Mouse (Mus musculus) liver, postnatal 0 days (tissue): ENCODE results near the gene Hspa5. TPM values are rescaled to one million over a fixed set of nuclear protein-coding genes. Genes with fewer than 3 reads are reported as not detected.

Source experiments
- ATAC-seq: fragments of 200-750 bp; cut with Nextera tagmentation; 2 replicates; pipeline ENCODE4 v1.8.0; 2017; ENCODE audit warnings: mild to moderate bottlenecking, moderate library complexity
- DNase-seq: peaks from one replicate; pipeline ENCODE4 v3.0.0-alpha.2; 2016
- H3K27ac ChIP-seq: fragments of 300-500 bp; sonication (generic); 2 replicates; pipeline ENCODE4 v1.5.1; 2014; ENCODE audit warnings: antibody characterized with exemption, moderate library complexity, mild to moderate bottlenecking, low read depth
- H3K27me3 ChIP-seq: fragments of 300-500 bp; sonication (generic); 2 replicates; pipeline ENCODE4 v1.6.1; 2014; ENCODE audit warnings: low read length, control low read depth, mixed read lengths; ENCODE audit not compliant: insufficient read depth
- H3K36me3 ChIP-seq: fragments of 300-500 bp; sonication (generic); replicated peaks from 2 replicates; pipeline ENCODE4 v1.6.1; 2014; ENCODE audit warnings: mild to moderate bottlenecking, control low read depth, low read length, moderate library complexity, mixed read lengths; ENCODE audit not compliant: insufficient read depth
- H3K4me1 ChIP-seq: fragments of 300-500 bp; sonication (generic); 2 replicates; pipeline ENCODE4 v1.6.1; 2014; ENCODE audit warnings: antibody characterized with exemption, mild to moderate bottlenecking, control low read depth; ENCODE audit not compliant: insufficient read depth
- H3K4me2 ChIP-seq: fragments of 300-500 bp; sonication (generic); 2 replicates; pipeline ENCODE4 v1.6.1; 2014; ENCODE audit warnings: low read depth, mild to moderate bottlenecking, low read length, moderate library complexity, mixed read lengths
- H3K4me3 ChIP-seq: fragments of 300-500 bp; sonication (generic); 2 replicates; pipeline ENCODE4 v1.5.1; 2014; ENCODE audit warnings: low read depth, low read length
- H3K9ac ChIP-seq: fragments of 300-500 bp; sonication (generic); replicated peaks from 2 replicates; pipeline ENCODE4 v1.6.1; 2014; ENCODE audit warnings: mild to moderate bottlenecking, moderate library complexity
- H3K9me3 ChIP-seq: fragments of 300-500 bp; sonication (generic); 2 replicates; pipeline ENCODE4 v1.6.1; 2016; ENCODE audit warnings: mild to moderate bottlenecking, control low read depth, low read length, mixed read lengths
- CTCF ChIP-seq: sonication (generic); IDR thresholded peaks from 2 replicates; pipeline ENCODE4 v1.5.1; 2016; ENCODE audit warnings: antibody characterized with exemption, low read depth
- EP300 ChIP-seq: IDR thresholded peaks from 2 replicates; pipeline ENCODE4 v1.6.1; 2016; ENCODE audit warnings: antibody characterized with exemption, low read depth, mild to moderate bottlenecking
- WGBS: fragments of 180-500 bp; shearing (Covaris S2); extraction: QIAGEN DNeasy Blood & Tissue Kit; methylation state at CpG from one replicate; pipeline ENCODE4 v1.1.7; 2014; ENCODE audit not compliant: insufficient replicate concordance; 5-methylcytosine and 5-hydroxymethylcytosine counted together
- polyA plus RNA-seq: library from polyadenylated mRNA; unstranded; fragments of >200 nt; fragmentation: Nextera tagmentation; extraction: Ambion mirVana; gene quantifications from 2 replicates; pipeline ENCODE4 v1.2.1, GENCODE M21; 2015

The Hspa5 gene
- polyA plus RNA-seq, 1 experiment from 2014 or later, result 384 TPM

DNA sequence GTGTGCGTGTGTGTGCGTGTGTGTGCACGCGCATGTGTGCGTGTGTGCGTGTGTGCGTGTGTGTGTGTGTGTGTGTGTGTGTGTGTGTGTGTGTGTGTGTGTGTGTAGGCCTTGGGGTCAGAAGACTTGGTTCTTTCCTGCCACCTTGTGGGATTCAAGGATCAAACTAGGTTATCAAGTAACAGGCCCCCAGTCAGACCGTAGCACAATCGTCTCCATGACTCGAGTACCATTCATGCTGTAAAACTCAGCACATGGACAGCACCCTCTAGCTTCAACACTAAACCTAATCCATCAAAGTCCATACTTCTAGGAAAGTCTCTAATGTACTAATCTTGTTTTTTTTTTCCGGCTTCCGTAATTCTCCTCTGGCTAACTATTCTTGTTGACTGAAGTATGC is 7.0 kb upstream of the Hspa5 start:
- no peak overlapping the region for H3K9ac ChIP-seq
- no peak for ATAC-seq
- WGBS, result 56% methylated on average over 12 of the region's 12 CpGs

DNA sequence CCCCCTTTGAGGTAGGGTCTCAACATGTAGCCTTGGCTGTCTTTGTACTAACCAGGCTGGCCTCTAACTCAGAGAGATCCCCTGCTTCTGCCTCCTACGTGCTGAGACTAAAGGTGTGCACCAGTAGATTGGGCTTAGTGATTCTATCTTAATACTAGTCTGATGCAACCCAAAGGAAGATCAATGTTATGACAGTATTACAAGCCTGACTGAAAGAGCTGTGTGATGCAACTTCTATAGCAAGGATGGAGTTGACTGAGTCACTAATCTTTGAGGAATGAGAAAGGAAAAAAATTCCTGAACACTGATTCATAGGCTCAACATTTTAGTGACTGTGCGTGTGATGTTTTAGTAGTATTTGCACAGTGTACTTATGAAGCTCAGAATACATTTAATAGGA is 1.7 kb upstream of the Hspa5 start:
- H3K9ac ChIP-seq, result no peak overlapping the region; the same call in 1 of the 2 replicates
- peak overlapping the region; percentile 78 for H3K4me2 ChIP-seq
- ATAC-seq (no peak), DNase-seq (no peak)
- peaks cover 27% of the 10 kb centered on the region for H3K4me1 ChIP-seq
- H3K27ac ChIP-seq, result no peak overlapping the region; the same call in 1 of the 2 replicates
- peaks cover 24% of the 10 kb centered on the region for H3K36me3 ChIP-seq
- H3K27me3 ChIP-seq, result no peaks in the 10 kb centered on the region
- peak overlapping the region; percentile 77; the same call in 1 of the 2 replicates for H3K4me3 ChIP-seq
- WGBS, result 70% methylated on average over 2 of the region's 2 CpGs
- TF ChIP-seq EP300, result no peak
- TF ChIP-seq CTCF, result no peak
- H3K9me3 ChIP-seq, result no peaks in the 10 kb centered on the region

More for the DNA sequence above, 7.0 kb upstream of the Hspa5 start:
- no peak overlapping the region for H3K4me3 ChIP-seq
- H3K36me3 ChIP-seq, result no peaks in the 10 kb centered on the region
- H3K27me3 ChIP-seq, result no peaks in the 10 kb centered on the region
- H3K9me3 ChIP-seq, result no peaks in the 10 kb centered on the region
- no peak for DNase-seq
- no peaks in the 10 kb centered on the region for H3K4me1 ChIP-seq
- TF ChIP-seq CTCF, result no peak
- TF ChIP-seq EP300, result no peak
- no peak overlapping the region for H3K4me2 ChIP-seq
- no peak overlapping the region for H3K27ac ChIP-seq

DNA sequence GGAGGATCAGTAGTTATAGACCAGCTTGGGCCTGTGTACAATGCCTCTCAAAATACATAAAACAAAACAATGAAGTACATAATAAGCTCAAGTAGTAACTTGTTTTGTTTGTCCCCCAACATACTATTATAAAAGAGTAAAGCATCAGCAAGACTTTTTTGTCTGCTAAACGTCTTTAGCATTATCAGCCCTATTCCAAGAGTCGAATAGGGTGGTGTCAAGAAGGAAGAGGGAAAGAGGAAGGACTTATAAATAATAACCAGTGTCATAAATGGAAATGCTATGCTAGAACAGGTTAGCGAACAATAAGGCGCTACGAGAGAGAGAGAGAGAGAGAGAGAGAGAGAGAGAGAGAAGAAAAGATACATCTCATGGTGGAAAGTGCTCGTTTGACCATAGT is 819 bp upstream of the Hspa5 start:
- ATAC-seq (no peak), DNase-seq (no peak)
- TF ChIP-seq EP300 (no peak), CTCF (no peak)
- Histone ChIP-seq H3K9me3 (no peaks in the 10 kb centered on the region), H3K36me3 (peaks cover 33% of the 10 kb centered on the region), H3K9ac (peak overlapping the region; percentile 96), H3K4me2 (peak overlapping the region; percentile 78), H3K27me3 (no peaks in the 10 kb centered on the region), H3K4me3 (peak overlapping the region; percentile 77), H3K4me1 (peaks cover 32% of the 10 kb centered on the region), H3K27ac (peak overlapping the region; percentile 90)
- WGBS, result under 1% methylated on average over 6 of the region's 6 CpGs

DNA sequence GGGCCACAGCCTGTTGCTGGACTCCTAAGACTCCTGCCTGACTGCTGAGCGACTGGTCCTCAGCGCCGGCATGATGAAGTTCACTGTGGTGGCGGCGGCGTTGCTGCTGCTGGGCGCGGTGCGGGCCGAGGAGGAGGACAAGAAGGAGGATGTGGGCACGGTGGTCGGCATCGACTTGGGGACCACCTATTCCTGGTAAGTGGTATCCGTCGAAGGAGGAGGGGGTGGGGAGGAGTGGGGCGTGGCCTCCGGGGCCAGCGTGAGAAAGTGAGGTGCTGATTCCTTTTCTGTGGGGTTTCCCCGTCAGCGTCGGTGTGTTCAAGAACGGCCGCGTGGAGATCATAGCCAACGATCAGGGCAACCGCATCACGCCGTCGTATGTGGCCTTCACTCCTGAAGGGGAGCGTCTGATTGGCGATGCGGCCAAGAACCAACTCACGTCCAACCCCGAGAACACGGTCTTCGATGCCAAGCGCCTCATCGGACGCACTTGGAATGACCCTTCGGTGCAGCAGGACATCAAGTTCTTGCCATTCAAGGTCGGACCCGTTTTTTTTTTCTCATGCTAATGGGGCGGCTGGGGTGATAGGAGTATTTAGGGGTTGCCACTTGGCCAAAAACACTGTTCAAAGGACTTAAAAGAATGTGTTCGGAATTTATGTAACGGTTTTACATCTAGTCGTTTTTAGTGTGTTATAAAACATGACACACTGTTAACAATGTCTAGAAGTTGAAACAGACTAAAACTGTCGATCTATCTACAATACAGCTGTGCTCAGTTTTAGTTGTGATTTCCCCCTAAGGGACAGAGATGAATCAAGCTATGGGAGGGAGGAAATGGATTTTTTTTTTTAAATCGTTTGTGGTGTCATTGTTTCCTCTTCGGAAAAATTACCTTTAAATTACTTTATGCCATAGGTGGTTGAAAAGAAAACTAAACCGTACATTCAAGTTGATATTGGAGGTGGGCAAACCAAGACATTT is 774 bp downstream of the Hspa5 start:
- ATAC-seq (peak; percentile 9), DNase-seq (peak; percentile 78)
- H3K4me3 ChIP-seq, result peak overlapping the region; percentile 96
- peak overlapping the region; percentile 88 for H3K4me2 ChIP-seq
- 2% methylated on average over 50 of the region's 50 CpGs for WGBS
- no peaks in the 10 kb centered on the region for H3K27me3 ChIP-seq
- H3K4me1 ChIP-seq, result peaks cover 42% of the 10 kb centered on the region
- H3K9me3 ChIP-seq, result no peaks in the 10 kb centered on the region
- peak overlapping the region; percentile 97 for H3K9ac ChIP-seq
- TF ChIP-seq EP300, result no peak
- TF ChIP-seq CTCF, result no peak
- peak overlapping the region; percentile 93 for H3K27ac ChIP-seq
- peaks cover 49% of the 10 kb centered on the region for H3K36me3 ChIP-seq

DNA sequence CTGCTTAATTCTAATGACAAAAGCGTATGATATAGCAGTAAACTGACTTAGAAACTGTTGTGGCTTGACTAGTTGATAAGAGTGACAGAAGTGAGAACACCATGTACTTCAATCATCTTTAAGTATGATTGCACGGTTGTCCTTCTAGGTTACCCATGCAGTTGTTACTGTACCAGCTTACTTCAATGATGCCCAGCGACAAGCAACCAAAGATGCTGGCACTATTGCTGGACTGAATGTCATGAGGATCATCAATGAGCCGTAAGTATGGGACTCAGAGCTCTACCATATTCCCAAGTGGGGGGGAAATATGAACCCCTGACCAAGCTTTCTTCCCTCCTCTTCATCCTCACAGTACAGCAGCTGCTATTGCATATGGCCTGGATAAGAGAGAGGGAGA is 1.9 kb downstream of the Hspa5 start:
- WGBS, result 75% methylated on average over 4 of the region's 4 CpGs
- H3K9ac ChIP-seq, result peak overlapping the region; percentile 37; the same call in 1 of the 2 replicates

DNA sequence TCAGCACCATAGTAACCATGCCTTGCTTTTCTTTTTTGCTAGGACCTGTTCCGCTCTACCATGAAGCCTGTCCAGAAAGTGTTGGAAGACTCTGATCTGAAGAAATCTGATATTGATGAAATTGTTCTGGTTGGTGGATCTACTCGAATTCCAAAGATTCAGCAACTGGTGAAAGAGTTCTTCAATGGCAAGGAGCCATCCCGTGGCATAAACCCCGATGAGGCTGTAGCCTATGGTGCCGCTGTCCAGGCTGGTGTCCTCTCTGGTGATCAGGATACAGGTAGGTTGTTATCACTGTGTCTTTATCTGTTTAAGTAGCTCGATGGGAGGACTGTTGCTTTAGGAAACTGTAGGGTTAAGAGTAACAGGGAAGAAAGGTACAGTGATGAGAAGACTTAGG is 2.7 kb downstream of the Hspa5 start:
- ATAC-seq (no peak), DNase-seq (no peak)
- peaks cover 42% of the 10 kb centered on the region for H3K4me1 ChIP-seq
- TF ChIP-seq CTCF (no peak), EP300 (no peak)
- WGBS, result 72% methylated on average over 6 of the region's 6 CpGs
- H3K36me3 ChIP-seq, result peaks cover 67% of the 10 kb centered on the region
- H3K4me2 ChIP-seq, result peak overlapping the region; percentile 88
- peak overlapping the region; percentile 96 for H3K4me3 ChIP-seq
- H3K9ac ChIP-seq, result peak overlapping the region; percentile 35; the same call in 1 of the 2 replicates
- H3K27me3 ChIP-seq, result no peaks in the 10 kb centered on the region
- H3K9me3 ChIP-seq, result no peaks in the 10 kb centered on the region
- no peak overlapping the region for H3K27ac ChIP-seq

More for the DNA sequence above, 1.9 kb downstream of the Hspa5 start:
- H3K4me2 ChIP-seq, result peak overlapping the region; percentile 88
- no peak for DNase-seq
- peaks cover 42% of the 10 kb centered on the region for H3K4me1 ChIP-seq
- H3K27ac ChIP-seq, result no peak overlapping the region
- ATAC-seq, result no peak
- peaks cover 59% of the 10 kb centered on the region for H3K36me3 ChIP-seq
- no peak for TF ChIP-seq EP300
- no peak for TF ChIP-seq CTCF
- no peaks in the 10 kb centered on the region for H3K9me3 ChIP-seq
- H3K27me3 ChIP-seq, result no peaks in the 10 kb centered on the region
- H3K4me3 ChIP-seq, result peak overlapping the region; percentile 96
